In genomic region chr7:102208806-102209363, GRCm38 (mm10) we compare ENCODE assay signal across 8 mouse cellular contexts. TPM values are rescaled to one million over a fixed set of nuclear protein-coding genes. Genes with fewer than 3 reads are reported as not detected.
DNase-seq lines count a peak whose midpoint lies in the region; ATAC-seq and TF ChIP-seq lines count a peak whose summit lies in the region.

No protein-coding gene starts in this region.

- no peak for ATAC-seq in heart, embryonic 14.5 days (ENCODE audit: insufficient number of reproducible peaks, insufficient read depth, low FRiP score, low read depth)
- ATAC-seq in hindbrain, embryonic 11.5 days (ENCODE audit: low FRiP score), result no peak
- no peak for ATAC-seq in midbrain, embryonic 11.5 days (ENCODE audit: low FRiP score)
- no peak for ATAC-seq in CD4-positive, CD25-positive, alpha-beta regulatory T cell, adult 4 months

- no peak for TF ChIP-seq RAD21 in MEL (IDR thresholded peaks at IDR 0.05; ENCODE audit: low read depth, low read length)

- H3K79me2 ChIP-seq in MEL (ENCODE audit: control insufficient read depth, insufficient read depth, low read length, poor library complexity), result peaks cover 37% of the 10 kb centered on the region

- 48% methylated on average over 4 of the region's 4 CpGs for WGBS in heart, embryonic 14.5 days
- WGBS in hindbrain, embryonic 11.5 days, result 60% methylated on average over 4 of the region's 4 CpGs
- WGBS in midbrain, embryonic 11.5 days, result 52% methylated on average over 4 of the region's 4 CpGs

- no peak for TF ChIP-seq EP300 in MEL (IDR thresholded peaks at IDR 0.05; ENCODE audit: low read depth in 1 of 2, low read length in 2 of 2)

- TF ChIP-seq POLR2A in MEL (IDR thresholded peaks at IDR 0.05; ENCODE audit: control insufficient read depth in 1 of 2, insufficient read depth in 1 of 2, low read depth in 1 of 2, low read length in 2 of 2, poor library complexity in 1 of 2), result no peak

- no peaks in the 10 kb centered on the region for H3K27me3 ChIP-seq in heart, embryonic 14.5 days (ENCODE audit: control insufficient read depth, insufficient read depth, low read length)
- no peaks in the 10 kb centered on the region for H3K27me3 ChIP-seq in MEL (ENCODE audit: control insufficient read depth in 1 of 2, insufficient read depth in 2 of 2, low read length in 2 of 2)
- H3K27me3 ChIP-seq in hindbrain, embryonic 11.5 days (ENCODE audit: control insufficient read depth, insufficient read depth, low read length), result no peaks in the 10 kb centered on the region
- no peaks in the 10 kb centered on the region for H3K27me3 ChIP-seq in midbrain, embryonic 11.5 days (ENCODE audit: control insufficient read depth, insufficient read depth, low read length)

- peaks cover 3 to 12% of the 10 kb centered on the region in 2 experiments; a peak in 3 of 4 replicates for H3K4me1 ChIP-seq in heart, embryonic 14.5 days (ENCODE audit: control insufficient read depth in 2 of 2, insufficient read depth in 2 of 2, low read length in 2 of 2)
- peaks cover 4 to 11% of the 10 kb centered on the region in 2 experiments; a peak in 3 of 4 replicates for H3K4me1 ChIP-seq in MEL (ENCODE audit: control insufficient read depth in 1 of 2, insufficient read depth in 2 of 2, low read length in 2 of 2)
- no peaks in the 10 kb centered on the region; the same call in 1 of the 2 replicates for H3K4me1 ChIP-seq in hindbrain, embryonic 11.5 days (replicated peaks; ENCODE audit: control insufficient read depth, insufficient read depth, low read length)
- peaks cover 11% of the 10 kb centered on the region for H3K4me1 ChIP-seq in midbrain, embryonic 11.5 days (ENCODE audit: control insufficient read depth, insufficient read depth, low read length)

- H3K4me2 ChIP-seq in heart, embryonic 14.5 days (ENCODE audit: low read length), result peak overlapping the region; percentile 80
- H3K4me2 ChIP-seq in hindbrain, embryonic 11.5 days (replicated peaks; ENCODE audit: low read depth, low read length), result peak overlapping the region; percentile 75
- peak overlapping the region; percentile 64 for H3K4me2 ChIP-seq in midbrain, embryonic 11.5 days

- no peak for DNase-seq in heart, postnatal 10 days
- DNase-seq in MEL (ENCODE audit: low read depth, low spot score), result no peak
- no peak for DNase-seq in hindbrain, embryonic 11.5 days (ENCODE audit: low spot score)
- peak; percentile 72 for DNase-seq in midbrain, embryonic 11.5 days (ENCODE audit: low spot score, missing footprints)
- DNase-seq in urinary bladder, adult 18-20 months (ENCODE audit: low spot score in 2 of 2), result no peak
- DNase-seq in adrenal gland, postnatal 10 days, result no peak

- no peak for TF ChIP-seq CTCF in MEL (IDR thresholded peaks at IDR 0.05 in 2 of 3, conservative IDR thresholded peaks at IDR 0.05 in 1 of 3; ENCODE audit: control insufficient read depth in 1 of 3, insufficient read depth in 1 of 3, low read depth in 2 of 3, low read length in 3 of 3, poor library complexity in 1 of 3, severe bottlenecking in 1 of 3)

- H3K9me3 ChIP-seq in heart, embryonic 14.5 days (ENCODE audit: control insufficient read depth, low read length), result no peaks in the 10 kb centered on the region
- no peaks in the 10 kb centered on the region for H3K9me3 ChIP-seq in MEL (replicated peaks; ENCODE audit: insufficient read depth, low read length)
- H3K9me3 ChIP-seq in hindbrain, embryonic 11.5 days (ENCODE audit: control insufficient read depth, low read length), result no peaks in the 10 kb centered on the region
- no peaks in the 10 kb centered on the region for H3K9me3 ChIP-seq in midbrain, embryonic 11.5 days (ENCODE audit: control insufficient read depth, low read length)

- peak overlapping the region; percentile 93 for H3K9ac ChIP-seq in heart, embryonic 14.5 days (ENCODE audit: low read length)
- H3K9ac ChIP-seq in MEL (ENCODE audit: control insufficient read depth, low read depth, low read length, poor library complexity, severe bottlenecking), result peak overlapping the region; percentile 91
- H3K9ac ChIP-seq in hindbrain, embryonic 11.5 days (ENCODE audit: low read depth, low read length), result peak overlapping the region; percentile 81
- peak overlapping the region; percentile 86 for H3K9ac ChIP-seq in midbrain, embryonic 11.5 days (ENCODE audit: low read length)

- peak overlapping the region in 1 of 2 experiments; percentile 91; a peak in 1 of 4 replicates for H3K27ac ChIP-seq in heart, embryonic 14.5 days (replicated peaks in 1 of 2; ENCODE audit: control insufficient read depth in 1 of 2, insufficient read depth in 1 of 2, low read depth in 2 of 2, low read length in 2 of 2)
- H3K27ac ChIP-seq in MEL (ENCODE audit: control insufficient read depth, low read depth, low read length), result no peak overlapping the region
- H3K27ac ChIP-seq in hindbrain, embryonic 11.5 days (ENCODE audit: low read depth, low read length), result no peak overlapping the region
- H3K27ac ChIP-seq in midbrain, embryonic 11.5 days (ENCODE audit: low read depth, low read length), result no peak overlapping the region

- H3K36me3 ChIP-seq in heart, embryonic 14.5 days (ENCODE audit: control insufficient read depth, insufficient read depth, low read length), result 0 out of 2 replicates have a peak, but pooled peaks cover 4% of the 10 kb centered on the region
- peaks cover 16 to 47% of the 10 kb centered on the region in 2 experiments for H3K36me3 ChIP-seq in MEL (ENCODE audit: control insufficient read depth in 1 of 2, insufficient read depth in 2 of 2, low read length in 2 of 2)
- no peaks in the 10 kb centered on the region for H3K36me3 ChIP-seq in hindbrain, embryonic 11.5 days (ENCODE audit: control insufficient read depth, insufficient read depth, low read length)
- no peaks in the 10 kb centered on the region for H3K36me3 ChIP-seq in midbrain, embryonic 11.5 days (ENCODE audit: control insufficient read depth, insufficient read depth, low read length)

- H3K4me3 ChIP-seq in heart, embryonic 14.5 days (ENCODE audit: control insufficient read depth in 1 of 2, insufficient read depth in 1 of 2, low read depth in 1 of 2, low read length in 2 of 2), result peak overlapping the region; percentile 86 to 99; a peak in 3 of 4 replicates
- peak overlapping the region; percentile 65 to 72 for H3K4me3 ChIP-seq in MEL (ENCODE audit: control insufficient read depth in 1 of 2, insufficient read depth in 1 of 2, low read depth in 2 of 2, low read length in 2 of 2)
- peak overlapping the region; percentile 83 for H3K4me3 ChIP-seq in hindbrain, embryonic 11.5 days (ENCODE audit: low read depth, low read length)
- H3K4me3 ChIP-seq in midbrain, embryonic 11.5 days (ENCODE audit: low read depth, low read length), result peak overlapping the region; percentile 84

- intact Hi-C loops in heart, postnatal 10 days (cut with DNase I), result no loop called here

TF ChIP-seq in MEL, 35 proteins besides CTCF, POLR2A, EP300 and RAD21 (continues in another document):
- TF ChIP-seq ZKSCAN1 (IDR thresholded peaks at IDR 0.05; ENCODE audit: low read depth, low read length), result no peak

RNA-seq across cellular contexts. Expression of gene Nup98, which starts 1.1 kb away (rescaled TPM):
- polyA plus RNA-seq in heart, embryonic 14.5 days (2014; fragmentation: Nextera tagmentation; extraction: Ambion mirVana), result 27.3 and 27.6 TPM in 2 replicates
- 10 to 100 TPM; 39.9 to 40.5 TPM for total RNA-seq in heart, postnatal 10 days (2021)
- total RNA-seq in MEL (2012; rRNA removed), result 25.9 and 31.7 TPM in 2 replicates
- polyA plus RNA-seq in MEL (2012; ENCODE audit: insufficient read depth in 1 of 2, insufficient read length in 2 of 2, low read depth in 1 of 2, low replicate concordance in 2 of 2, missing spikeins in 1 of 2), result 100 to 1,000 TPM in 1 of 2 experiments, 10 to 100 TPM in 1; 45.2 to 195 TPM
- 40.0 and 42.1 TPM in 2 replicates for polyA plus RNA-seq in hindbrain, embryonic 11.5 days (2014; fragmentation: Nextera tagmentation; extraction: Ambion mirVana)
- 42.0 and 45.0 TPM in 2 replicates for polyA plus RNA-seq in midbrain, embryonic 11.5 days (2014; fragmentation: Nextera tagmentation; extraction: Ambion mirVana)
- 10 to 100 TPM; 49.4 to 49.7 TPM for total RNA-seq in adrenal gland, postnatal 10 days (2021)
- 10 to 100 TPM; 37.2 to 39.6 TPM for polyA plus RNA-seq in CD4-positive, CD25-positive, alpha-beta regulatory T cell, adult 4 months (2017; shearing (Covaris generic))

RNA-seq across cellular contexts. Expression of gene Pgap2, which starts 1.1 kb away (rescaled TPM):
- 63.5 and 70.1 TPM in 2 replicates for polyA plus RNA-seq in heart, embryonic 14.5 days (2014; fragmentation: Nextera tagmentation; extraction: Ambion mirVana)
- 10 to 100 TPM; 55.2 to 58.0 TPM for total RNA-seq in heart, postnatal 10 days (2021)
- total RNA-seq in MEL (2012; rRNA removed), result 21.1 and 29.2 TPM in 2 replicates
- polyA plus RNA-seq in MEL (2012; ENCODE audit: insufficient read depth in 1 of 2, insufficient read length in 2 of 2, low read depth in 1 of 2, low replicate concordance in 2 of 2, missing spikeins in 1 of 2), result 10 to 100 TPM in 1 of 2 experiments, not detected in 1; 91.1 TPM
- polyA plus RNA-seq in hindbrain, embryonic 11.5 days (2014; fragmentation: Nextera tagmentation; extraction: Ambion mirVana), result 47.4 and 50.3 TPM in 2 replicates
- polyA plus RNA-seq in midbrain, embryonic 11.5 days (2014; fragmentation: Nextera tagmentation; extraction: Ambion mirVana), result 51.6 and 52.1 TPM in 2 replicates
- total RNA-seq in adrenal gland, postnatal 10 days (2021), result 100 to 1,000 TPM in 1 of 2 experiments, 10 to 100 TPM in 1; 86.1 to 109 TPM
- polyA plus RNA-seq in CD4-positive, CD25-positive, alpha-beta regulatory T cell, adult 4 months (2017; shearing (Covaris generic)), result 10 to 100 TPM; 46.8 to 60.4 TPM

RNA-seq across cellular contexts. Expression of gene Rhog, which starts 47.0 kb away (rescaled TPM):
- 43.8 and 46.2 TPM in 2 replicates for polyA plus RNA-seq in heart, embryonic 14.5 days (2014; fragmentation: Nextera tagmentation; extraction: Ambion mirVana)
- total RNA-seq in heart, postnatal 10 days (2021), result 10 to 100 TPM; 40.8 to 42.2 TPM
- 24.1 and 33.3 TPM in 2 replicates for total RNA-seq in MEL (2012; rRNA removed)
- polyA plus RNA-seq in MEL (2012; ENCODE audit: insufficient read depth in 1 of 2, insufficient read length in 2 of 2, low read depth in 1 of 2, low replicate concordance in 2 of 2, missing spikeins in 1 of 2), result 100 to 1,000 TPM; 347 to 425 TPM
- 35.3 and 35.5 TPM in 2 replicates for polyA plus RNA-seq in hindbrain, embryonic 11.5 days (2014; fragmentation: Nextera tagmentation; extraction: Ambion mirVana)
- polyA plus RNA-seq in midbrain, embryonic 11.5 days (2014; fragmentation: Nextera tagmentation; extraction: Ambion mirVana), result 29.4 and 31.4 TPM in 2 replicates
- 10 to 100 TPM; 47.9 to 57.5 TPM for total RNA-seq in adrenal gland, postnatal 10 days (2021)
- polyA plus RNA-seq in CD4-positive, CD25-positive, alpha-beta regulatory T cell, adult 4 months (2017; shearing (Covaris generic)), result 100 to 1,000 TPM; 146 to 173 TPM

RNA-seq across cellular contexts. Expression of gene Stim1, which starts 58.7 kb away (rescaled TPM):
- 13.1 and 15.0 TPM in 2 replicates for polyA plus RNA-seq in heart, embryonic 14.5 days (2014; fragmentation: Nextera tagmentation; extraction: Ambion mirVana)
- total RNA-seq in heart, postnatal 10 days (2021), result 10 to 100 TPM; 23.4 to 30.7 TPM
- total RNA-seq in MEL (2012; rRNA removed), result 26.1 and 28.2 TPM in 2 replicates
- 10 to 100 TPM in 1 of 2 experiments, not detected in 1; 65.0 TPM for polyA plus RNA-seq in MEL (2012; ENCODE audit: insufficient read depth in 1 of 2, insufficient read length in 2 of 2, low read depth in 1 of 2, low replicate concordance in 2 of 2, missing spikeins in 1 of 2)
- 9.3 and 10.3 TPM in 2 replicates for polyA plus RNA-seq in hindbrain, embryonic 11.5 days (2014; fragmentation: Nextera tagmentation; extraction: Ambion mirVana)
- 9.1 and 11.6 TPM in 2 replicates for polyA plus RNA-seq in midbrain, embryonic 11.5 days (2014; fragmentation: Nextera tagmentation; extraction: Ambion mirVana)
- total RNA-seq in adrenal gland, postnatal 10 days (2021), result 10 to 100 TPM; 76.4 to 77.1 TPM
- polyA plus RNA-seq in CD4-positive, CD25-positive, alpha-beta regulatory T cell, adult 4 months (2017; shearing (Covaris generic)), result 10 to 100 TPM; 48.9 to 54.7 TPM
